Mouse (Mus musculus) brown adipose tissue, adult 24 weeks (tissue): ENCODE measurements around the gene Hcst. TPM values are rescaled to one million over a fixed set of nuclear protein-coding genes. Genes with fewer than 3 reads are reported as not detected.

Experiments
- H3K27ac ChIP-seq: fragments of 200-500 bp; replicated peaks from 2 replicates; pipeline ENCODE4 v1.5.1; 2012; ENCODE audit warnings: low read depth, mild to moderate bottlenecking, low read length
- H3K4me1 ChIP-seq: fragments of 200-500 bp; 2 replicates; pipeline ENCODE4 v1.6.1; 2012; ENCODE audit warnings: low read length, mixed read lengths; ENCODE audit not compliant: control insufficient read depth, insufficient read depth, insufficient read length
- H3K4me3 ChIP-seq: fragments of 200-500 bp; 2 replicates; pipeline ENCODE4 v1.5.1; 2012; ENCODE audit warnings: low read depth, mild to moderate bottlenecking, low read length, moderate library complexity; ENCODE audit not compliant: insufficient read depth
- polyA plus RNA-seq: library from polyadenylated mRNA; stranded (reverse); fragments of >200 nt; gene quantifications from 2 replicates; pipeline ENCODE4 v1.2.4, GENCODE M21; 2012; ENCODE audit not compliant: missing spikeins, insufficient read depth, insufficient read length

The Hcst gene
- polyA plus RNA-seq, 1 experiment = 2.5 TPM

DNA sequence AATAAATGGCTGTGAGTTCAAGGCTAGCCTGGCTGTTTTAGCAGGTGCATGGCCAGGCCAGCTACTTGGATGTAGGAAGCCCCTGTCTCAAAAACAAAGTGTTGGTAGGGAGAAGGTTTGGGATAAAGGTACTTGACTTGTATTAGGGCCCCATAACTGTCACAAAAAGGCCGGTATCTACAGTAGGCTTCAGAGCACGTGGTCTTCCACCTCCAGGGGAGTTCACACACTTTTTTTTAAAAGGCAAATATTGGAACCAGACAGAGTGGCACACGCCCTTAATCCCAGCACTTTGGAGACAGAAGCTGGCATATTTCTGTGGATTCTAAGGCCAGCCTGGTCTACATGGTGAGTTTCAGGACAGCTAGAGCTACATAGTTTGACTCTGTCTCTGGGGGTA is 1.0 kb upstream of the Hcst start:
- H3K4me1 ChIP-seq = no peaks in the 10 kb centered on the region
- H3K27ac ChIP-seq = peak overlapping the region; percentile 28
- H3K4me3 ChIP-seq = no peak overlapping the region

DNA sequence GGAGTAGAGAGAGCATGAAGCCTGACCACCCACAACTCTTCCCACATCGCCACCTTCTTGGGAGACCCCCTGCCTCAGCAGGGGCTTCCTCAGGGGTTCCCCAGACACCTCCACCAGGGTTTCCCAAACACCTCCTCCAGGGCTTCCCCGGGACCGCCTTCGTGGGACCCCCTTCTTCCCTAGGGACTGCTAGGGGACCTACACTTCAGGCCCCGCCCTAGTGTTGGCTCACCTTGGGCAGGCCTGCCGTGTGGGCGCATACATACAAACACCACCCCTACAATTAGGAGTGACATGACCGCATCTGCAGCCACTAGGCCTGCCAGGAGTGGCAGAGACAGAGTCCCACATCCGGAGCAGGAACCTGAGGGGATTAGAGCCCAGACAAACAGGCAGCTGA is 1.8 kb downstream of the Hcst start:
- Histone ChIP-seq H3K4me3 (no peak overlapping the region), H3K4me1 (no peaks in the 10 kb centered on the region), H3K27ac (0 out of 2 replicates have a peak overlapping the region, but pooled peaks have one; percentile 15)

DNA sequence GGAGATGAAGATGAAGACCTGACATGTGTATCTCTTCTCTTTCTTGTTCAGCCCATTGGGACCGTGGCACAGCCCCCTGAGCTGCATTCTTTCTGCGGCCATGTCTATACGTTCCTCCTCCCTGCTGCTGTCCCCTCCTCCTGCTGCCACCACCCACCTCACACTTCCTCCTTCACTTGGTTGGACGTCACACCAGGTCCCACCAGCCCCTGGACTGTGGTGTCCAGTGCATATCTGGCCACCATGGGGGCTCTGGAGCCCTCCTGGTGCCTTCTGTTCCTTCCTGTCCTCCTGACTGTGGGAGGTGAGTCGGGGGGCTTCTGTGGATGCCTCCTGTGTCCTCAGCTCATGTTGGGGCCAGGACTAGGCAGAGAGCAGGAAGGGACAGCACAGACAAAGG is 6.1 kb downstream of the Hcst start, which contains the start of gene Tyrobp:
Gene Tyrobp (plus strand): TSS at position 165 of the 400 bp plus-strand sequence.
- H3K4me3 ChIP-seq = peak within 1 kb of the TSS; percentile 53
- H3K4me1 ChIP-seq = no peaks in the 10 kb centered on the region; the same call in 1 of the 2 replicates
- peak within 1 kb of the TSS; percentile 89 for H3K27ac ChIP-seq

DNA sequence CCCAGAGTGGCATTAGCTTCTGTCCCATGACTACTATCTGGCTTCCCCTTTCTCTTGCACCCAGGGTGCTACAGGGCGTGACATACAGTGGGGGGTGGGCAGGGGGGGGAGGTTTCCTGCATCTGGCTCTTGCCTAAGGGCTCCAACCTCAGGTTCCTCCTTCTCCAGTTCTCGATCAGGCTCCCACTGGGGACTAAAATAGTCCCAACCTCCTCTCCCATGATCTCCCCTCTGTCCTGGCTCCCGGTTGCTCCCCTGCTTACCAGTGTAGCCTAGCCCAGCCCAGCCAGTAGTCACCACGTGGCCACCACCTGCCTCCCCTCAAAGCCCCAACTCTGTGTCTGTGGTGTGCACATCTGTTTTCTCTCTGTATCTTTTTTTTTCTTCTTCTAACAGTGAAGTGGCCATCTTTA is 6.9 kb downstream of the Hcst start:
- peak overlapping the region; percentile 89 for H3K27ac ChIP-seq

DNA sequence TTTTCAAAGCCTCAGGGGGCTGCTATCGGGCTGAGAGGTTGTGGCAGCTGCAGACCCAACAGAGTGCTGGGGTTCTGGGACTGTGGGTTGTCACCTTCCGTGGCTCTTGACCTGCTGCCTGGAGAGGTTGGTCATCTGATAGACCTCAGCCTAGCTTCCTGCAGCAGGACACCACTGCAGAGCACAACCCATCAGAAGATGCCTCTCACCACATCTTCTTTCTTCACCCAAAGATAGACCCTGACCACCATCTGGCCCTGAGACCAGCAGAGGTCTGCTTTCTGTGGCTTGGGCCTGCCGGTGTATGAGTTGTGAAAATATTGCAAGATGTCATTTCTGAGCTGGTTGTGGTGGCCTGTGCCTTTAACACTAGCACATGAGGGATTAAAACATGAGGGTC is 8.6 kb downstream of the Hcst start:
- H3K27ac ChIP-seq = peak overlapping the region; percentile 17; the same call in 1 of the 2 replicates
- no peak overlapping the region for H3K4me3 ChIP-seq
- no peaks in the 10 kb centered on the region; the same call in 1 of the 2 replicates for H3K4me1 ChIP-seq

More for the DNA sequence above, 6.9 kb downstream of the Hcst start:
- Histone ChIP-seq H3K4me3 (peak overlapping the region; percentile 17; the same call in 1 of the 2 replicates), H3K4me1 (no peaks in the 10 kb centered on the region; the same call in 1 of the 2 replicates)

DNA sequence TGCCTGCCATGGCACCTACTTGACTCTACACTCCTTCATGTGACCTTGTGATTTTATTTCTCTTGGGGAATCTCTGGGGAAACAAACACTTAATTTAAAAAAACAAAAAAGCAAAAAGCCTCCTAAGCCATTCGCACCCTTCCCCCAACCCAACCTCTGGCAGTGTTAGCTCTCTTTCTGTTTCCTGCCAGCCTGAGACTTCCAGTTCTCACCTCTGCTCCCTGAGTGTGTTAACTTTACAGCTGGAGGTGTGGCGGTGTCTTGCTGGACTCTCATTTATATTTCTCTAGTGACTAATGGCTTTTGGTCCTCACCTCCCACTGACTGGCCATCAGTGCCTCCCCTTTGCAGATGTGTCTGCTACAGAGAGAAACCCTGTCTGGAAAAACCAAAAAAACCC is 9.9 kb downstream of the Hcst start:
- Histone ChIP-seq H3K27ac (no peak overlapping the region), H3K4me3 (no peak overlapping the region)

DNA sequence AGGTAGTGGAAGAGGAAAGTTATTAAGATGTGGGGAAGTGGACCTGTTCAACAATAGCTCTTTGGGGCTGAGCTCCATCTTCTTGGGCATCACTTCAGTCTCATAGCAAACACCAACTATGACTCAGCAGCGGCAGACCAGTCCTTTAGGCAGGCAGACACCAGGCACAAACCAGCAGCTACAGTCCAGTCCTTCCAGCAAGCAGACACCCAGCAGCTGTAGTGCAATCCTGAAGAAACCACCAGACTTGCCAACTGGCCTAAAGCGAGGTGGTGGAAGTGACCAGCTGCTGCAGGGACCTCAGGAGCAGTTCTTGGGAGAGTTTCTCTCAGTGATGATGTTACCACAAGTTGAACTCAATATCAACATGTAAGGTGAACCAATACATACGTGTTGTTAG is 11.0 kb downstream of the Hcst start:
- Histone ChIP-seq H3K4me1 (no peaks in the 10 kb centered on the region; the same call in 1 of the 2 replicates), H3K27ac (no peak overlapping the region), H3K4me3 (no peak overlapping the region)

More for the DNA sequence above, 9.9 kb downstream of the Hcst start:
- H3K4me1 ChIP-seq = no peaks in the 10 kb centered on the region; the same call in 1 of the 2 replicates

DNA sequence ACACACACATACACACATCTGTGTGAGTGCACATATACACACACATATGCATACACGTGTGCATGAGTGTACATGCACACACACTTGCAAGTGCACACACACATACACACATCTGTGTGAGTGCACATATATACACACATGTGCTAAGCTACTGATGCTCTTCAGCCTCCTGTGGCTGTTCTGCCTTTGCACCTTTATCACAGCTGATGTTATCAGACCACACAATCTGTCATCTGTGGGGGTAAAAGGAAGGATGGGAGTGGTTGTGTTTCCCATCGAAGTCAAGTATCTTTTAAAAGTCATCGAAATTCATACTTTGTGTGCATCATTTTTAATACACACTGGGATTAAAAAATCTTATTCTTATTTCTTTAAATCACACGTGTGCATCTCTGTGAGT is 17.3 kb downstream of the Hcst start:
- no peaks in the 10 kb centered on the region for H3K4me1 ChIP-seq
- no peak overlapping the region for H3K27ac ChIP-seq
- no peak overlapping the region for H3K4me3 ChIP-seq

DNA sequence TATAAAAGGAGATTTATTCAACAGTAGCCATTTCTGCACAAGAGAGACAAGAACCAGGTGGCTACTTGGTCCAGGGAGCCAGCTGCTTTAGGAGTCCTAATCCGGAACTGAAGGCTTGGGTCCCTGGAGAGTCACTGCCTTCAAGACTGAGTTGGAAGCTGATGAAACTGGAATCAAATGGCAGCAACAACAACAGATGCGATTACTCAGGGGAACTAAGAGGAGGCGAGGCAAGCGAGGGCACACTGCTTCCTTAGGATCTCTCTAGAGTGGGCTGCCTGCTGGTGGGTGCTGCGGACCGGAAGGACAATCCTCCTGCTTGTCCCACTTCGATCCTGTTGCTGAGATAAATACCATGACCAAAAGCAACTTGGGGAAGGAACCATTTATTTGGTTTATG is 20.0 kb downstream of the Hcst start:
- Histone ChIP-seq H3K27ac (no peak overlapping the region), H3K4me3 (no peak overlapping the region), H3K4me1 (no peaks in the 10 kb centered on the region)

DNA sequence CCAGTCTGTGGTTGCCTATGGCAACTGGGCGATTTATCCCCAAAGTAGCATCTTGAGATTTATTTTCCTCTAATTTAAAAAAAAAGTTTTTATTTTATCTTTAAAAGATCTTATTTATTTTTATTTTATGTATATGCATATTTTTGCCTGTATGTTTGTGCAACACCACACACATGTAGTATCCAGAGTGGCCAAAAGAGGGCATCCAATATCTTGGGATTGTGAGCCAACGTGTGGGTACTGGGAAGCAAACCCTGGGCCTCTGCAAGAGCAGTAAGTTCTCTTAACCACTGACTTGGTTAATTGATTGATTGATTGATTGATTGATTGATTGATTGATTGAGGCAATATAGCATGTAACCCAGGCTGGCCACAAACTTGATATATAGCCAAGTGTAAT is 24.8 kb downstream of the Hcst start:
- Histone ChIP-seq H3K4me3 (no peak overlapping the region), H3K4me1 (no peaks in the 10 kb centered on the region), H3K27ac (no peak overlapping the region)

DNA sequence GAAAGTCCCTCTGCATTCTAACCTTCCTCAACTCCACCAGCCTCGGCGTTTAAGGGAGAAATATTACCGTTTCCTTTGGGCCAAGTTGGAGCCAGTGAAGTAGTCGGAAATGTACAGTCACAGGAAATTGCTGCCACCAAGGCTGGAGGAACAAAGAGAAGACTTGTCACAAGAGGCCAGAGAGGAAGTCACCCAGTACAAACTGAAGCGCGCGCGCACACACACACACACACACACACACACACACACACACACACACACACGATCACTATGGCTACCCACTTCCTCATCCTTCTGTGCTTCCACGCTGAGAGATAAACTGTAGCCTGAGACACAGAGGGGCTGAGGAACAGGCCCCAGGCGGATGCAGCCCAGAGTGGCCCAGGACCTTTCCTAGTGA is 25.3 kb downstream of the Hcst start:
- Histone ChIP-seq H3K4me3 (no peak overlapping the region), H3K27ac (peak overlapping the region; percentile 90), H3K4me1 (no peaks in the 10 kb centered on the region)

DNA sequence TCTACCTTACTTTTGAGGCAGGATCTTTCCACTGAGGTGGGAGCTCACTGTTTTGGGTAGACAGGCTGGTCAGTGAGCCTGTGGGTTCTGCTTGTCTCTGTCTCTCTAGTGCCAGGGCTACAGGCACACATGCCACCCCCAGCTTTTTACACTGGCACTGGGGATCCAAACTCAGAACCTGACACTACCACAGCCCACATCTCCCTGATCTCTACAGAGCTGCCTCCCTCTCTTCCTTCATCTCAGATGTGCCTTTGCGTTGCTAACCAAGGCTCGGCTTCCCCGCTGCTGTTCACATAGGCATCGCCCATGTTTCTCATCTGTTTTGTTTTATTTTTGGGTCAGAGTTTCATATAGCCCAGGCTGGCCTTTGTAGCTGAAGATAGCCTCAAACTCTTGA is 26.0 kb downstream of the Hcst start:
- Histone ChIP-seq H3K4me1 (no peaks in the 10 kb centered on the region), H3K27ac (peak overlapping the region; percentile 90), H3K4me3 (no peak overlapping the region)

DNA sequence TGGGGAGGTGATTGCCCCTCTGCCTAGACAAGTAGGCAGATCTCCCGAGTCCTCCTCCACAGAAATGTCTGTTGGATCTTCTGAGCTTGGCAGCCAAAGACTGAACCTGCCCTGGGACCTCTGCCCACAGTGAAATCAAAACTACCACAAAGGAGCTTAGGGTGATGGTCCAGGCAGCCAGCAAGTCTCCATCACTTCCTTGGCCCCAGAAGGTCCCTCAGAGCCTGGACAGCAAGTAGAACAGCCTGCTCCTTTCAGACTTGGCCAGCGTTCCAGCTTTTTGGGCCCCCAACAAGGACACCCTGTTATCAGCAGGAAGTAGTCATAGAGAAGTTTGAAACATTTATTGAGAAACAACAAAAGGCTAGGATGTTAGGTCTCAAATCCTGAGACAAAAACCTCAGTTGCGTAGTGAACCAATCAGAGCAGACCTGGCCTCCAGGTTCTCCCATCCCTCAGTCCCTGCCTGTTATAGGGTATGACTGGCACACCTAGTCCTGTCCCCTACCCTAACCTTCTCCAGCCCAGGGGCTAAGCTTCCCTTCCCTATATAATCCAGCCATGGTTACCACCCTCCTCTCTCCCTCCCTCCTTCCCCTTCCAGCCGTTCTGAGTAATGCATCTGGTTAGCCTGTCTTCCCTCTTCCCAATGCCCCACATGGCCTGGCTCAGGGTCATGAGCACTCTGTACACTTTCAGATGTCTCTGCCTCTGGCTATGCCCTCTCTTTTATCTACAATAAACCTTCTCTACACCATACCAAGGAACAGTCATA is 26.7 kb downstream of the Hcst start:
- Histone ChIP-seq H3K4me1 (no peaks in the 10 kb centered on the region), H3K27ac (peak overlapping the region; percentile 90), H3K4me3 (no peak overlapping the region)

DNA sequence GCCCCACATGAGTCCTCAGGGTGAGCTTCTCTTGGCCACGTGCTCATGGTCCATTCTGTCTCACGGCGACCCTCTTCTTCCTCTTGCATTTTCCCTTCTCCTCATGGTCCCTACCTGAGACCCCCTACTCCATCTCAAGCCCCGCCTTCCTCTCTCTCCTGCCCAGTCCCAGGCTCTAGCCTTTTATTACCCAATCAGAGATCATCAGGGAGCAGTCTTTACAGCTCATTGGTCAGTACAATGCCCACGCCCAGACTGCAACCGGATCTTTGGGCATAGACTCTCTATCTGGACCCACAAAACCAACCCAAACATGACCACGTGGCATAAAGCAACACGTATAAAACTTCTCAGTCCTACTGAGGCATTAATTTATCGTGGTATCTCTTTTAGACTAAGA is 35.5 kb downstream of the Hcst start:
- no peak overlapping the region for H3K4me3 ChIP-seq
- H3K27ac ChIP-seq = no peak overlapping the region
- H3K4me1 ChIP-seq = no peaks in the 10 kb centered on the region

DNA sequence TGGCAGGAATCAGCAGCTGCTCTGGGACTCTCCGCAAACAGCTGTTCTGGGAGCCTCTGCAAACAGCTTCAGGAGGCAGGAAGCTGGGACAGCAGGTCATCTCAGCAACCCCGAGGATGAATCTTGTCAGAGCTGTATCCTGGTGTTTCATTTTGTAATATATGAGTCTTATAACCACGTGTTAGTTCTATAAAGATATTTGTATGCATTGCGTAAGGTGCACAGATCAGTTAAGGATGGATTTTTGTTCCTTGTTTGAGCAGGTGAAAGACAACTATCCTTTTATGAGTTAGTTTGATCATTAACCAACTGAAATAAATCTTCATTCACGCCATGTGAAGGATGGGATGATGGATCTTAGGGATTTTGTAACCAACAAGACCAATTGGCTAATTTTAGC is 39.6 kb downstream of the Hcst start:
- H3K4me1 ChIP-seq = no peaks in the 10 kb centered on the region
- no peak overlapping the region for H3K27ac ChIP-seq
- no peak overlapping the region for H3K4me3 ChIP-seq

DNA sequence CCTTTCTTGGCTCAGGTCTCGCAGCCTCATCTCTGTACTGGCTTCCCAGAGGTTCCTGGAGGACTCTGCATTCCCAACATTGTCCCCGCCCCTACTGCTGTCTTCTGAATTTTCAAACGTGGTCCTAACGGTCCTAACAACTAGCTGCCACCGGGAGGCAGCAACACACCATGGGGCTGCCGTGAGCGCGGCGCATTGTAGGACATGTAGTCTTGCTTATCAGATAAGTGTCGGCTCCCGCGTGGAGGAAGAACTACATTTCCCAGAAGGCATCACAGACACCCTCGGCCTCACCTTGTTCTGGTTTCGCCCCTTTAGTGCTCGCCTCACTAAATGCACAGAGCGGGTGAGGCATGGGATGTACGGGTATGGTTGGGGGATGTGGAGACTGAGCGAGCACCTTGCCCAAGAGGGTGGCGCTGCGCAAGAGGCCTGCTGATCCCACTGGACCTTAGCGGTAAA is 46.1 kb downstream of the Hcst start:
- H3K4me1 ChIP-seq = no peaks in the 10 kb centered on the region
- peak overlapping the region; percentile 71 for H3K4me3 ChIP-seq
- no peak overlapping the region for H3K27ac ChIP-seq
